Mouse (Mus musculus) urinary bladder, postnatal 14 days (tissue): Measurements from ENCODE around the gene Prss30.

Experiments used
- DNase-seq: peaks from one replicate; pipeline ENCODE4 v3.0.0; 2021; ENCODE audit warnings: low spot score

Gene Prss30

DNA sequence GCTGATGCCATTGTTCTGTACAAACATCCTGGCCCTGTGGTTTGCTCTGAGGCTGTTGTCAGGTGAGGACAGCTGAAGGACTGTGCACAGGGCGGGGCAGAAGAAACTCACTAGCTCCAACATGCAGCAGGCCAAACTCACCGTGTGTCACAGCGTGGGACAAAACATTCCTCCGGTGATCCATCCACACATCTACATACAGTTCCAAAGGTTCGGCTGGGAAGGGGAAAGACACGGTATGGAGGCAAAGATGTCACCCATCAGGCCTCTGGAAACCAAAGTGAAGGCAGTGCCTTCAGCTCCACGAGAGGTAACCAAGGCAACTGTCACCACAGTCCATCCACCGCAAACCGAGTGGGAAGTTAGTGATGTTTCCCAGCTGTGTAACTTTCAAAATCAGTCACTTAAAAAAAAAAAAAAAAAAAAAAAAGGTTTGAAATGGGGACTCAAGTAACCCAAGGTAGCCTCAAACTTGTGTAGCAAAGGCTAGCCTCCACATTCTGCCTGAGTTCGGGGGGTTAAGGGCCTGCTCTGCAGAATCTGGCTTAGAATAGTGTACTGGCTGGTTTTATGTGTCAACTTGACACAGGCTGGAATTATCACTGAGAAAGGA is at the start of gene Prss30:
Gene Prss30, minus strand, starts transcription at position 270 of the 613 bp plus-strand sequence.
- DNase-seq: no peak

DNA sequence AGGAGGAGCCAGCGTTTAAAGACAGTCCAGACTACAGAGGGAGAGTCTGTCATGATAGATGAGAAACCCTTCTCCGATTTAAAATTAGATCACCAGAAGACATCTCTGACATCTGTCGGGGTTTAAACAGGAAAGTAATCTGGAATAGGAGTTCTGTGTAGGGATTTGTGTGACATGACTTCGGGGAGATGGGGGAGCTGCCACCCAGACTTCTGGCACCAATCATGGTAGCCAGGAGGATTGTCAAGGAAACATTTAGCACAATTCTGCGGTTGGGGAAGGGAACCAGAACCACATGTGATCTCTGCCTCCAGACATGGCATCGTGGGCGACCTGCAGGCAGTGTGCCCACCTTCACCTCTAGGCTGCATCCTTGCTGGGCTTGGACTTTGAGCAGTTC is 49.1 kb upstream of the Prss30 start:
- DNase-seq: no peak

DNA sequence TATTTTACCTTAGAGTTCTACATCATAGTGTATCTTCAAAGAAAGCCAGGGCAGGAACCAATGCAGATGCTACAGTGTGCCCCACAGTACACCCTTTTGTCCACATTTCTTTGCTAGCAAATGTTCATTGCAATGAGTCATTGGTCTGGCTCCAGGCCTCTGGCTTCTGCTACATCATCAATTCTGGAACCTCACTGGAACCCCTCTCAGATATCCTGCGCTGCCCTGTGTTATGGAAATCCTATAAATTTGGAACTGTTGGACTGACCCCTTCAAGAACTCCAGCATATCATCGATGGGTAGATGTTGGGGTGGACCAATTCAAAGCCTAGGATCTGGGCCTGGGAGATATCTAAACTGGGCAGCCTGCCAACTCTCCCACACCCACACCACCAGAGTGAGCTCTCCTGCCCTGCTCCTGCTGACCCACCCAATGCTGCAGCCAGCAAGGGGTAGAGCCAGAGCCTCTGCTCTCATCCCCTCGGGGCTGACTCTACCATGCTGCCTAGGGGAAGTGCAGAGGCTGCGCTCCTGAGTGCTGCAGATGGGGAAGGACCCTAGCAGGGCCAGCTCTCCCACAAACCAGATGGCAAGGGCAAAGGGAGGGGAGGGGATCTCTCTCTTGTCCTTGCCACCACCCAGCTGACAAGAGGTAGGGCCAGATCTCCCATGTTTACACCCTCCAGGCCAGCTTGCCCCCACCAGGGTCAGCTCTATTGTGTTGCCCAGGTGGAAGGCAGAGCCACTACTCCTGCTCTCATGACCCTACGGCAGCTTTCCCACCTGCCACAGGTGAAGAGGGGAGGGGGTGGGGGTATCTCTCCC is 41.2 kb upstream of the Prss30 start:
- peak; percentile 64 for DNase-seq

DNA sequence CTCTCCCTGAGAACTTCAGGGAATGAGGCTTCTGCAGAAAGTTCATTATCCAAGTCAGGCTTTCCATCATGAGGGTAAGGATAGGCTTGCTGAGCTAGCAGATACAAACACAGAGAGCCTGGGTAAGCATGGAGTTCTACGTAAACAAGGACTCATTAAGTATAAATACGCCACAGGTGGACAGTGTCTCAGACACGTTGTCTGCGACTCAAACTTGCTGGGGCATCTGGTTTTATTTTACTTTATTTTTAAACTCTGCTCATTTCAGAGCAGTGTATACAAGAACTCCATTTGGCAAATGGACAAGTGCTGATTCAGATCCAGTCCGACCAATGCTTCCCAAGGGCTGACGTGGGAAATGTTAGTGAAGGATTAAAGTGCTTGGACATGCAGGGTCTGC is 40.3 kb upstream of the Prss30 start:
- peak; percentile 38 for DNase-seq

DNA sequence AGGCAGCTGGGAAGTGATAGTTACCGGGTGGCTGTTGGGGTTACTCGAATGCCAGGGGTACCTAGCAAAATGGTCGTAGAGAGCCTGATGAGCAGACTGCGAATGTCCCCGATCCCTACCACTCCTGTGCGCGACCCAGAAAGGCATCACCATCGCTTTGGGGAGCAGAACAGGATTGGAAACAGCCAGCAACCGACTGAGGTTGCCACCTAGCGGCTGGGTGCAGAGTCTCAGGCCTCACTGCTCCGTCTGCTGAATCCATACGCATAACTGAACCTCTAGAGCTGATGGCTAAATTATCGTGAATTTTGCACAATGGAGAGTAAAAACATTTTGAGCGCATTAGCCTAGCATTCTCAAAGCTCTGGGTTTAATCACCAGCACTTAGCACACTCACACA is 35.4 kb upstream of the Prss30 start:
- no peak for DNase-seq

DNA sequence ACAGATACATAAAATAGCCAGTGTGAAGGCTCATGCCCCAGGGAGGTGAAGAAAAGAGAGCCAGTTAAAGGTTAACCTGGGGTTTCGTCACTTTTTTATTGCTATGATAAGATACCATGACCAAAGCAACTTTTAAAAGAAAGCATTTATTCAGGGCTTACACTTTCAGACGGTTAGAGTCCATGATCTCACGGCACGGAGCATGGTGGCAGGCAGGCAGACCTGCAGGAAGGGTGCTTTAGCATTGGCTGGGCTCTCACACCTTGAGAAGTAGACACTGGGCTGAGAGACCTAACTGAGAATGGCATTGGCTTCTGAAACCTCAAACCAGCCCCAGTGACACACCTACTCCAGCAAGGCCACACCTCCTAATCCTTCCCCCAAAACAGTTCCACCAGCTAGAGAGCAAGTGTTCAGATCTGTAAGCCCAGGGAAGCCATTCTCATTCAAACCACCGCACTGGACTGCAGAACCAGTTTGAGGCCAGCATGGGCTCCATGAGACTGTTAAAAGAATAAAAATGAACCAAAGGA is 34.1 kb upstream of the Prss30 start:
- no peak for DNase-seq

DNA sequence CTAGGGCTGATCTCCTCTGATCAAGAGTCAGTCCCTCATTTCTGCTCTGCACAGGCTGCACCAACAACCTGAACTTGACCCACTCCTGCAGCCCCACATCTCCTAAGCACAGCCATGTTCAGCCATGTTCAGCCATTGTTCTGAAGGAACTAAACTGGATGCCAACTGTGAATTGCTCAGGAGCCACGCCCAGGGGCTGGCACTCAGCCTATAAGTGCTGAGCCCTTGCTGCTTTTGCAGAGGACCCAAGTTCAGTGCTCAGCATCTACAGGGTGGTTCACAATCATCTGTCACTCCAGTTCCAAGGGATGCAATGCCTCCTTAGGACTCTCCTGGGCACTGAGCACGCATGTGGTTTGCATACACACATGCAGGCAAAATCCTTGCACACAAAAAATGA is 32.6 kb upstream of the Prss30 start:
- no peak for DNase-seq

DNA sequence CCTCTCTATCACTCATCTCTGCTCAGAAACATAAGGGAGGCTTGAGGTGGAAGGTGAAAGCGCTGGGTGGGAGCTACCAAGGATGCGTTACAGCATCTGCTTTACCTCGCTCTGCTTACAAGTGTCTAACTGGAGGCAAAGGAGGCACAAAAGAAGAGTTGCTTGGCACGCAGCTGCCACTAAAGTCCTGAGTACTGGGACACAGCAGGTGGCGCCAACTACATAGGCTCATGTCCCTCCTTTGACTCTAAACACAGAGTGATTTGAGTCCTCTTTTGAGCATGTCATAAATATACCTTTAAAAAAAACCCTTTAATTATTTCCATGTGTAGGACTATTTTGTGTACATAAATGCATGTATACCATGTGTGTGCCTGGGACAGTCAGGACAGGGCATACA is 29.3 kb upstream of the Prss30 start:
- DNase-seq: no peak

DNA sequence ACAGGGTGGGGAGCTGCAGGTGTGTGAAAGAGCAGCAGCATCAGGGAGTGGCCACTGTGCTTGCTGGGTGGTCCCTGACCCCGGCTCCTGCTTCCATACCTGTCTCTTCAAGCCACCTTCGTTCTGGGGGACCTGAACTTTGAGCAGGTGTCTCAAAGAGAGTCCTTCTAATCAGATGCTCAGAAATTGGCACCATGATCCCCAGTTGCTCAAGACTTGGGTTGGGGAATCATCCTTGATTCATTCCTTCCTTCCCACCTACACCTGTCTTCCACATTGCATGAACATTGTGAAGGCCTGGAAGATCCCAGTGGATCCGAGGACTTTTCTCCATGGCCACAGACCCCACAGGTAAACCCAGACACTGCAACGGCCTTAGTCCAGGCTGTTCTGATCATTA is 27.7 kb upstream of the Prss30 start:
- no peak for DNase-seq

DNA sequence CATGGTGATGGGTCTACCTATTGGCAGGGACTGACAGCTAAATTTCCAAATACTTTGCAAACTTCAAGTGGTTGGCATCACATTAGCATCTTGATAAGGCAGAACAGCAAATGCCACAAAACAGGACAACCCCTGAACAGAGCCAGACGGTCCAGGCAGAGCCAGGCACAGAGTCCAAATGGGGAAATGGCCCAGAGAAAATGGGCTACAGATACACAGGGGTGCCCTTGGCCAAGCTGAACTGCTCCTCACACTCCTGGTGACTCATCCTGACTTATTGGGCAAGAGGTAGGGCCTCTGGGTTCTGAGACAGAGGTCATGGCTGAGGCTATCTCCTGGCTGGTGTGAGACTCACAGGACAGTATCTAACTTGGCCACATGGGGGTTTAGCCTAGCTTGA is 27.0 kb upstream of the Prss30 start:
- DNase-seq: peak; percentile 46

DNA sequence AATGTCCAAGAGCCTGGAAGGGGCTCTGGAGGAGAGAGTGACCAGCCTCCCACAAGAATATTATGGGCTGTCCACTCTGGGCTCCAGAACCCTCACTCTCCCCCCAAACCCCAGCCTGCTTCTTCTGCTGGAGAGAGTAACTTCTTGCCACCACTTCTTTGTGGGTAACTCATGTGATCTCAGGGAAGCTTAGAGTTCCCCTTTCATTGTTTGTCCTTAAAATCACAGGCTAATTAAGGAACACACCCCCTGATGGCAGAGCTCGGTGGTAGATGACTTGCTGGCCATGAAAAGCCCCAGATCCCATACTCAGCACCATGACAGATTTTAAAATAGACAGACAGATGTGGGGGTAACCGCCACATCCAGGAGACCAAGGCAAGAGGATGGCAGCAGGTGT is 26.6 kb upstream of the Prss30 start:
- no peak for DNase-seq

DNA sequence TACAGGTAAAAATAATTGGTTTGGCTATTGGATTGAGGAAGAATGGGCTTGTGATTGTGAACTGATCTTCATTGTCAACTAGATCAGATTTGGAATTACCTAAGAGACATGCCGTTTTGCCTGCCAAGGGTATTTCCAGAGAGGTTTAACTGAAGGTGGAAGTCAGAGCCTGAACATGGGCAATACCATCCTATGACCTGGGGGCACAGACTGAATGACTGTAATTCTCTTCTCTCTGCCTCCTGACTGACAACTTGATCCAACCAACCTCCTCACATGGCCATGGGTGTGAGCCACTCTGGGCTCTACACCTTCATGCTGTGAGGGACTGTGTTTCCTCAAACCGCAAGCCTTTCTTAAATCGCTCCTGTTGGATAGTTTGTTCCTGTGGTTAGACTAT is 24.7 kb upstream of the Prss30 start:
- DNase-seq: no peak

DNA sequence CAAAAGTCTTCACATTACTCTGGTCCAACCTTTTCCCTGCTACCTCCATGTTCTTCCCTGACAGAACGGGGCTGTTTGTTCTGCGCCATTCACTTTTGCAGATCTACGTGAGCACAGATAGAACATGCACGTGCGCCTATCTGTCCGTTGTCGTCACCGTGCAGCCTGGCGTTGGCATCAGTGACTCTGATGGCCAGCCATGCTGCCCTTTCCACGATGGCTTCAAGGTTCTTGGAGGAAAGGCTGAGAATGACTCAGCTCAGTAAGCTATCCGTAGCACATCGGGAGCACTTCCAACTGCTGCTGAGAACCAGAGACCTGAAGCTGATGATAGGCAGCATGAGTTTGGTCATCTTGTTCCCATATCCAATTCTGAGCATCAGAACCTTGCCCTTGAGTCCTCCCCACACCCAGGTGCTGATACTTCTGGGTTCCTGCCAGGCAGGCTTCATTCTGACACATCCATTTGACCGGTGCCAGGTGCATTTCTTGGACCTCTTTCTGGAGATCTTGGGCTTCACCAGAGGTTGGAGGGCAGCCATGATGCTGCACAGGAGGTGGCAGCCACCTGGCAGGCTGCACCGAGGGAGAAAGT is 23.8 kb upstream of the Prss30 start:
- no peak for DNase-seq

DNA sequence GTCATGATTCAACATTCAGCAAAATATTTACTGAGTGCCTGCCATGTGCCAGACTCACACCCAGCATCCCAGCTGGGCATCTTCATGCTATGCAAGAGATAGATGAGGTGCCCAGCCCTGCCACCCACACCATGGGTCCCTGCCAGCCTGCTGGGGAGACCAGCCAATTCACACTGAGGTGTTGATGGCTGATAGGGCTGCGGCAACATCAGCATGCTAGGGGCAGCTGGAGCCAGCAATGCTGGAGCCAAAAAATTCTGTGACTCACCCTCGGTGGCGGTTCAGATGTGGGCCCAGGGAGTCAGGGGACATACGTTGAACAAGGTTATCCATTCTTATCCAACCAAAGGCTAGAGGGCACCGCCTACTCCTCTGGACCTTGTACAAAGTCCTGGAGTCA is 20.0 kb upstream of the Prss30 start:
- DNase-seq: peak; percentile 53

DNA sequence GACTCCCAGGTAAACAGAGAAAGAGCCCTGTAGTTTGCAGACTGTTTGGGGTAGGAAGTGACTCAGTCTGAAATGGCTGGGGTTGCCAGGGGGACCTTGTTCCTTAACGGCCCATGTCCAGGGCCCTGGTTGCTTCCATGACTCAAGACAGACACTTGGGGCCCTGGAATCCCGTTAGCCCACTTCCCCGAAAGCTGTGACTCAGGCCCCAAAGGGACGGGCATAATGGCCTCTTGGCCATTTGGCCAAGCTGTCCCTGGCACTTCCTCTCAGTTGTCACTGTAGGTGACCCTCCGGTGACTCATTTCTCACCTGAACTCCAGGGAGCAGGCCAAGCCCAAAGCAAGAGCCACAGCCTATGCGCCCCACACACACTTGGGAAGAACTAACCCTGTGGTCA is 18.0 kb upstream of the Prss30 start:
- peak; percentile 69 for DNase-seq

DNA sequence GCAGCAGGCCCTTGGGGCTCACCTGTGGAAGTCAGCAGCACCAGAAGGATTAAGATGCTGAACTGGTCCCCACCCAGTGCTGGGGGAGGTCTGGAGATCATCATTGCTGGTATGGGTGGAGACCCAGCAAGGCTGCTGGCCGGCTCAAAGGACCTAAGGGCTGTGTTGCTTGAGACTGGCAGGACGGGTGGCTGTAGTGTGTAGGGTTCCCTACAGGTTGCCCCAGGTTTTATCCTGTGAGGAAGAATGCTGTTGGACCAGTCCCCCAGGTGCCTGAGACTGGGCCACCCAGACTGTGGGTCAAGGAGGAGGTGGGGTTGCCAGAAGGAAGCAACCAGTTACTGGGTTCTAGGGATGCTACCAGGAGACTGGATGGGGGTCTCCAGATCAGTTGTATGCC is 17.5 kb upstream of the Prss30 start, which contains the start of gene Prss22:
Gene Prss22, minus strand, starts transcription at position 200 of the 400 bp plus-strand sequence.
- peak; percentile 89 for DNase-seq

DNA sequence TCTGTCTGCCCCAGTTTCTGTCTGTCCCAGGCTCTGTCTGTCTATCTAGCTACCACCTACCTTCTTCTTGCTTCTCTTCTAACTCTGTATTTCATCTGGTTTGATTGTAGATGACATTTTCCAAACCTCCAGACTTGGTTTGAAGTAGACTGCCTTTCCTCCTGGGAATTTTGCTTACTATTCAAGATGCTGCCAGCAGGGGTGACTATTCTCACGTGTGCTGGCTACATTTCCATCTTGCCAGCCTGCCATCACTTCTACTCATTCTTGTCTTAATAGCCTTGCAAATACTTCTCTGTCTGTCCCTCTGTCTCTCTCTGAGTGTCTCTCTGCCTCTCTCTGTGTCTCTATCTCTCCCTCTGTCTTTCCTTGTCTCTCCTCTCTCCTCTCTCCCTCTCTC is 15.1 kb upstream of the Prss30 start:
- no peak for DNase-seq

DNA sequence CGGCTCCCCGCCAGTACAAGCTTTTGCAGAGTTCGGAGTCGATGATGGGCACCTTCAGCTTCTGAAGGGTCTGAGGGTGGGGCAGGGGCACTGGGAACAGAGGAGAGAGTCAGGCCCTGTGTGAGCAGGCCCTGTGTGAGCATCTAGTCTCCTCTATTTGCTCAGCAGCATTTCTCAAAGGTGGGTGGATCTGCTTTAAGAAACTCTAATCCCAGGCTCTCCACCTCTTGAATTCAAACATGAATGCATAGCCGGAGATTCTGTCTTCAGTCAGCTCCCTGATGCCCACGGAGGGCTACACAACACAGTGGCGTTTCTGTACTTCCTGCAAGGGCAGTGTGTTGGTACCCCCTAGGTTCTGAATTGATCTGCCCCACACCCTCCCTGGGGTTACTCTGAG is 14.3 kb upstream of the Prss30 start:
- DNase-seq: no peak

DNA sequence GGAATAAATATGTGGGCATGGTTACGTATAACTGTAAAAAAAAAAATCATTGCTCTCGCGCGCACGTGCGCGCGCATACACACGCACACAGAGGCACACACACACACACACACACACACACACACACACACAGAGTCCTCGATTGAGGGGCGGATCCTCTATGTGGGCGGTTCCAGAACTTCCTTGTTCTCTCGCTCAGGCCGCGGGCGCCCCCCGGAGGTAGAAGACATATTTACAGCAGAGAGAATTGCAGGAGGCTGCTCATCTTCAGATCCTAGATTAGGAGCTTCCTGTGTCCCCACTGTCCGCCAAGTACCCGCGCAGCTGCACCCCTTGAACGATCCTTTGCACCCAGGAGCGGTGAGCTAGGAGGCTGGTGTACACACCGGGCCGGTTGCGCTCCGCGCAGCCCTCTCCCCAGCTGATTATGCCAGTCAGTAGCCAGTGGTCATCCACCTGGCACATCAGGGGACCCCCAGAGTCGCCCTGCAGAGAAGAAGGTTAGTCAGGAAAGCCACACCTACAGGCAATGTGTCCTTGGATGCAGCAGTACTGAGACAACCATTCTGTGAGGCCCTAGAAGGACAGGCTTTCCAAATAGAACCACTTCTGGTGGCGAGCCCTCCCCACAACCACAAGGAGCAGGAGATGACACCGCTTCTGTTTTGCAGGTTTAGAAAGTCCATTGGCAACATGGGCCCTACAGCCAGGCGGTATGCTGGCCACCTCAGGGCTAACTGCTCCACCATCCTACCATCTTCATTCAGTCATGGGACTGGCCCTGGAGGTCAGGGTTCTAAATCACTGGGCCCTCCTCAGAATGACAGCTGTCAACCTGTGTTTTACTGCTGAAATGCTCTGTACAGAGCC is 13.4 kb upstream of the Prss30 start:
- peak; percentile 96 for DNase-seq

DNA sequence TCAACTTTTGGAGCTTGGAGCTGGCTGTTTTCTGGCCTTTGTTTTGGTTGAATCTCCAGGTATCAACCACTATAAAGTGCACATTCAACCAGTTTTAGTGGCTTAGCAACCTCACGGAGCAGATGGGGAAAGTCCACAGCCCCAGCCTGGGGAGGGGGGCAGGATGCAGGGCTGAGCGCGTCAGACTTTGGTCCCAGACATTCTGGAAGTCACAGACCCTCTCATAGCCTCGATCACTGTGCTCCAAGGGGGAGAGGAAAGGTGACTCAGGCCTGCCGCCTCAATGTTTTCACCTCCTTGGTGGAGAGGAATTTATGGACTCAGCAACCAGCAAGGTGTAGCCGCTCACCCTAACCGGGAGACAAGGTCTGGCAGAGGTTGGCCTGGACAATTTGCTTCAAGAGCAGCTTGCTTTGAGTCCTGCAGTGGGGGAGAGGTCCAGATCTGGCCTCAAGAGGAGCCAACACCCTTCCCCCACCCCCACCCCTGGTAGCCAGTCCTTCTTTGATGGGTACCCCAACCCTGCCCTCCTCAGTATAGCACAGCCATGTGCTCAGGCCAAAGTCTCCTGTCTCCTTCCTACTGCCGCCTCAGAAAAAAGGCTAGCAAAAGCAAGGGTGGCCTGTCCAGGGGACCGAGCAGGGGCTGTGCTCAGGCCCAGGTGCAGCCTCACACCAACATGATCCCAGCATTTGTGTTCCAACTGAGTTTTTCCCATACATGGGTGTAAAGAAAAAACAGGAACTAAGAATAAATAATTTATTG is 12.6 kb upstream of the Prss30 start:
- DNase-seq: no peak

DNA sequence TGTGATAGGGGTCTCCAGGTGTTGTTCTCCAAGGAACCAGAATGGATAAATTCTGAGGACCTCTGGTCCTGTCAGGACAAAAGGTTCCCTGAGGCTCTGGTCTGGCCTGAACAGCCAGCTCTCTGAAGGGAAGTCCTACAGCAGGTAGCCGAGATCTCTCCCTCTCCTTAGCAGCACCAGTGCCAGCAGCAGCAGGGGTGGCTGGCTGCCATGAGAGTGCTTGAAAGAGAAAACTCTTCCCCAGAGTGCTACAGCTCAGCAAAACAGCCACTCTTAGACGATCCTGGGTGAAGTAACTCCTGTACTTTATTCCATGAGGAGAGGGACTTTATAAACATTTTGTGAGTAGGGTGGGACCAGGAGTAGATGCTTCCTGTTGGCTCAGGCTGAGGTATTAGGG is 9.4 kb upstream of the Prss30 start:
- no peak for DNase-seq
